Mouse (Mus musculus): ENCODE data around the gene Ndufaf8.
A peak's percentile ranks its signal among the peaks of the same experiment; 100 is the strongest.

The Ndufaf8 gene

DNA sequence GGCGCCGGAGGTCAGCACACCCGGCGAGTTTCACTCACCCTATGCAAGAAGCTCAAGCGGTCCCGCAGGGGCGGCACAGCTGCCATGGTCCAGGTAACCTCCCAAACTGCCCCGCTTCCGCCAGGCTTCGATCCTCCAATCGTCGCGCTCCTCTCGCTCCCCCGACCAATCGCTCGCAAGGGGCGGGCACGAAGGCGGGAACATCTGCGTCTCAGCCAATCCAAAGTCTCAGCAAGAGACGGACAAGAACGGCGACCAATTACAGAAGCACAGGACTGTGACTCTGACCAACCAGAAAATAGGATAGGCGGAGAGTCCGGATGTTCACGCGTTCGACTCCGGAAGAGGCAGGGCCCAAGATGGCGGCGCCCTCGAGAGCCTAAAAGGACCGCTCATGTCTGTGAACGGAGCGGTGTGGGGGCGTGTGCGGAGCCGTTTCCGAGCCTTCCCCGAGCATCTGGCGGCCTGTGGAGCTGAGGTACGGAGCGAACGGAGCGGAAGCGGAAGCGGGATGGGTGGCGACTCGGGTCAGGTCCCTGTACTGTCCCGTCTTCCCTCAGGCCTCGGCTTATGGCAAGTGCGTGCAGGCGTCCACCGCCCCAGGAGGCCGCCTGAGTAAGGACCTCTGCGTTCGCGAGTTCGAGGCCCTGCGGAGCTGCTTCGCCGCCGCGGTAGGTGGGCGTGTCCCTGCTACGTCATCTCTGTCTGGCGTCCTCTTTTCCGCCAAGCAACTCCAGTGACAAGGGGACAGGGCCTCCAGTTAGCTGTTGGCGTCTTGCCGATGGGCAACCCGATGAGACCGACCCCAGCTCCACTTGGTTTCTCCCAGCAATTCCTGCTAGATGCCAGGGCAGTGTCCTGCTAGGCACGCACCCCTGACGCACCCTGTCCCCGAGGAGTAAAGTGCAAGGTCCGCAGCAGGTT lies at the start of gene Ndufaf8, which contains the start of gene Tepsin:
Ndufaf8 (plus strand) TSS at position 341 of the 924 bp plus-strand sequence.
Tepsin (minus strand) TSS at position 144 of the 924 bp plus-strand sequence.
- DNase-seq (ENCODE audit: low spot score) = peak; percentile 97

DNA sequence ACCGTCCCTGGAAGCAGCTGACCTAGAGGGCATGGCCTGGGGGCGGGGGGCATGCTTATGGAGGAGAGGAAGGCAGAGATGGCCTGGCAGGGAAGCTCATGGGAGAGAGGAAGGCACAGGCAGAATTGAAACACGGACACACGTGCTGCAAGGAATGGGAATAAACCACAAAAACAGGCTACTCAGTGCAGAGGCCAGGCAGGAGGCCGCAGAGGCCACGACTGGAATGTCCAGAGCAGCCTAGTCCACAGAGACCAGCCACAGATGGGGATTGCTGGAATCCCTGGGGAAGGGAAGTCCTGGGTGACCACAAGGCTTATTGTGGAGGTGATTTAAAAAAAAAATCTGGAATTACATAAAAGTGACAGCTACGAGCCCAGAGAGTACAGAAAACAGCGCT lies 49.7 kb upstream of the Ndufaf8 start:
- DNase-seq (ENCODE audit: low spot score) = no peak

GRCm38 (mm10) chr11:120051124-120051811 lies 47.5 kb upstream of the Ndufaf8 start:
- DNase-seq (ENCODE audit: low spot score) = no peak

- DNase-seq (ENCODE audit: low spot score) = no peak
Observed at GRCm38 (mm10) chr11:120052274-120052673, 46.5 kb upstream of the Ndufaf8 start.

GRCm38 (mm10) chr11:120053846-120054245 lies 44.9 kb upstream of the Ndufaf8 start:
- no peak for DNase-seq (ENCODE audit: low spot score)

DNA sequence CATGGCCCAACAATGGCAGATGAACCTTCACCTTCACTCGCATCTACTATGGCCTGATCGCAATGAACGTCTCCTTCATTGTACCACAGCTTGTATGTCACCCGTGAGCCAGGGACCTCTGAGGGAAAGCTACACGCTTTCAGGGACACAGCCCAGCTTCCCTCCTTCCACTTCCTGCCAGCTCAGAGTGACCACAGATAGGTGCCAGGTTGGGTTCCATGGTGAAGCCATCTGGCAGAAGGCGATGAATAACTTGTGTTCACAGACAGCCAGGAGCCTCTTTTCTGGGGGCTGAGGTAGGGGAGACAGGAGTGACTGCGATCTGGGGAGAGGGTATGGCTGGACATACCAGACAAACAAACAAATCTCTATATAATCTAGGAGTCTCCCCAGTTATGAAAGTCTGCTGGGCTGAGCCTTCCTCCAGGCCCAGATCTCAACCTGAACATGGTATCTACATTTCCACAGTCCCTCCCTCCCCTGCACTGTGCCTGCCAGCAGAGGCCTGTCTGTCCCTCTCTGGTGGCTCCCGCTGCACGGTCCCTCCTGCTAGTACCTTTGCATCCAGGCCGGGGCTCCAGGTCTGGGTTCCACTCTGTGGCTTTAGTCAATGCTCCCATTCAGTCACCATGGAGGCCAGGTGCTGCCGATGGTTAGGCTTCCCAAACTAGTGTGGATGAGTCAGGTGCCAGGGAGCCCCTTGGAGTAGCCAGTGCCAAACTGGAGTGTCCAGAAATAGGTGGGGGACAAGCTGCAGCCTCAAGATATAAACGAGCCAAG lies 42.6 kb upstream of the Ndufaf8 start:
- DNase-seq (ENCODE audit: low spot score) = no peak

GRCm38 (mm10) chr11:120060634-120061033 lies 38.1 kb upstream of the Ndufaf8 start:
- no peak for DNase-seq (ENCODE audit: low spot score)

- no peak for DNase-seq (ENCODE audit: low spot score)
Observed at GRCm38 (mm10) chr11:120063326-120063725, 35.4 kb upstream of the Ndufaf8 start.

DNA sequence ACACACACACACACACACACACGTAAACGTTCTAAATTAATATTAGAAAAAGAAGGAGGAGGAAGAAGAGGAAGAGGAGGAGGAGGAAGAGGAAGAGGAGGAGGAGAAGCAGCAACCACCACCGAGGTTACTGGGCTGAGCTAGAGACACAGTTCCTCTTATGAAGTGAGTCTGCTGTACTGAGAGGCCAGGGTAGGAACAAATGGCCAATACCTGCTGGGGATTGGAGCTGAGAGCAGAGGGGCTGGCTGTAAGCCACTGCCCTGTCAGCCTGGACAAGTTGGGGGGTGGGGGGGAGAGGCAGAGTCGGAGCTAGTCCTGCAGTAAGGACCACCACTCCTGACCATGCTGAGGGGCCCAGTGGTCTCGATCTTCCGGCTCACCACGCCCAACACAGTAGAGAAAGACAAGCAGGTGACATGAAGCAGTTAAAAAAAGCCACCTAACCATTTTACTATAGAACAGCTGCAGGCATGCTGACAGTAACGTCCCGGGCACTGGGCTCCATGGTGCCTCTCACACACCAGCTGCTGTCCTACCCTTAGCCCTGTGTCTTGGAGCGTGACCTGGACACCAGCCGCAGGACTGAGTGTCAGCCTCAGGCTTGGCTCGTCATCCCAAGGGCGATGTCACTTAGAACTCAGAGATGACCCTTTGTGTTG lies 34.6 kb upstream of the Ndufaf8 start:
- no peak for DNase-seq (ENCODE audit: low spot score)

GRCm38 (mm10) chr11:120064668-120065040 lies 34.1 kb upstream of the Ndufaf8 start:
- no peak for DNase-seq (ENCODE audit: low spot score)

- DNase-seq (ENCODE audit: low spot score) = peak; percentile 85
Observed at GRCm38 (mm10) chr11:120065291-120065690, 33.4 kb upstream of the Ndufaf8 start.

DNA sequence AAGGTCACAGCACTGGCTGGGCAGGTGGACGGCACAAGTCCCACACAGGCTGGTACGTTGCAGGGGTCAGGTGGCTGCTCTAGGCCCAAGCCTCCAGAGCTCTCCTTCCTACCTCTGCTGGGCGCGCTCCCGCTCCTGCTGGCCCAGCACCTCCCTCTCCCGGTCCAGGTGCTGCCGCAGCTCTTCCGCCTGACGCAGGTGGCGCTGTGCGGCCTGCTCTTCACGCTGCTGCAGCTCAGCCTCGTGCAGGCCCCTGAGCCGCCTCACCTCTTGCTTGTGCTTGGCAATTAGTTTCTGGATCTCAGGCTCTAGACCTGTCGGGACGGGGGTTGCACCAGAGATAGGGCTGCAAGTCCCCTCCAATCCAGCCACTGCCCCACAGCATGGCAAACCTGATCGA lies 30.9 kb upstream of the Ndufaf8 start:
- no peak for DNase-seq (ENCODE audit: low spot score)

DNA sequence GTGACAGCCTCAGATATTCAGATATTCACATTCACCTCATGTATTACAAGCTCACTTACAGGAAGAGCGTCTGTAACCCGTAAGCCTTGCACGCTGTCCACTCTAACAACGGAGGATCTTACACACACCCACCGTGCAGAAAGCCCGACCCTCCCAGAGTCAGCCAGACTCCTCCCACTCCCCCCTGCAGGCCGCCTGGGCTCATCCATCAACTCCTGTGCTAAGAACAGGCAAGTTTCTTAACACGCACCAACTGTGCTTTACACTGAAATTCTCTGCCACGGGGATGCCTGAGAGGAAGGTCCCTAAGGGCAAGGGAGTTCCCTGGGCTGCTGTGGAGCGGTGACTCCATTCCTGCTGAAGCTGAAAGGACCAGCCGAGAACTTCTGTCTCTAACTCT lies 29.5 kb upstream of the Ndufaf8 start:
- no peak for DNase-seq (ENCODE audit: low spot score)

- DNase-seq (ENCODE audit: low spot score) = no peak
Observed at GRCm38 (mm10) chr11:120070286-120070930, 28.3 kb upstream of the Ndufaf8 start.

DNA sequence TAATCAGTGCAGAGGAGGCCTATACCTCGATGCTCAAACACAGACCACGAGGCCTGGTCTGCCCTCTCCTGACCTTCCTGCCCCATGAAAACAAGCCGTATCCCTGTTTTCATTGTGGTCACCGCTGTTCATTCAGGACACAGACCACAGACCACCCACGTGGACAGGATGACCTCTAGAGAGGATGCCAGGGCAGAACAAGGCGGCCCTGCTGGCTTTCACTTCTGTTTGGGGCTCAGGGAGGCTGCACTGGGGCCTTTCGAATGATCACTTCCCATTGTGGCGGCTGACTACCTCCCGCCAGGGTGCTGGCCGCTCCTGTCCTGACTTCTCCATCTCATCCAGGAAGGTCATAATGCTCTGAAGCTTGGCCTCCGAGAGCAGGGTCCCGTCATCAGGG lies 27.7 kb upstream of the Ndufaf8 start:
- DNase-seq (ENCODE audit: low spot score) = no peak

DNA sequence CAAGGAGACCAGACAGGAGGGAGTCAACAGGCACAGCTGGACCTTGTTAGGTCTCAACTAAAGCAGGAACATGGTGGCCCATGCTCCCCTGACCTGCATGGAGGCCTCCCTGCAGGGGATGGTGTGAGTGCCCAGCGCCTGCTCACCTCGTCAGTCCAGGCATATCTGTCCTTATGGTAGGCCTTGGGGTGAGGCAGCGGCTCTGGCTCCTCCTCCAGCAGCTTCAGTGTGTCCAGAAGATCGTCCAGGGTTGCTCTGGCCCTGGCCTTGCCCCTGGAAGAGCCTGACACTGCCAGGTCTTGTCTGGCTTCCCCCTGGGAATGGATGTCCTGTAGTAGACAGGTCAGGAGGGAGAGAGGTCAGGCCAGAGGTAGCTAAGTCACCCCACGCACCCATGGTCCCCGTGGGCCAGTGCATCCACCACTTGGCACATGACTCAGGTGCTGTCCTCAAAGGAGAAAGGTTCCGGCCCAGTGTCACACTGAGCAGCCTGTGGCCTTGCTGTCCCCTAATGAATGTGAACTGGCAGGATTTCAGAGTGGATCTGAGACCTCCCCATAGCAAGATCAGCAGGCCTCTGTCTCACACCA lies 26.9 kb upstream of the Ndufaf8 start:
- no peak for DNase-seq (ENCODE audit: low spot score)

- DNase-seq (ENCODE audit: low spot score) = no peak
Observed at GRCm38 (mm10) chr11:120072986-120073647, 25.6 kb upstream of the Ndufaf8 start.

DNA sequence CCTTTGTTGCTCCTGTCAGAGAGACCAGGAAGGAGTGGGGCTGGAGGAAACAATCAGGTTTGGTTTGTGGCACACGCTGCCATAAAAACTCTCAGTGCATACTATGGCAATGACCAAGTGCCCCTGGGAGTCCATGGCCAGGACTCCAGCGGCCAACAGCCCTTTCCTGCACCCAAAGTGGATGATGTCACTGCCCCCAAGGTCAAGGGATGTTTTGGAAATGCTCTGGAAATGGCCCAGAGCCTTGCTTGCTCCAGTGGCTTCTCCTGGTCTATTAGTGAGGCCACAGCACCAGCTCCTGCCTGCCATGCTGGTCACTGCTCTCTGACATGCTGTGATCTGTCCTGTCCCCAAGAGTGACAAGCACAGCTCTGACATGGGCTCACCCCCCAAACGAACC lies 22.5 kb upstream of the Ndufaf8 start:
- DNase-seq (ENCODE audit: low spot score) = no peak

DNA sequence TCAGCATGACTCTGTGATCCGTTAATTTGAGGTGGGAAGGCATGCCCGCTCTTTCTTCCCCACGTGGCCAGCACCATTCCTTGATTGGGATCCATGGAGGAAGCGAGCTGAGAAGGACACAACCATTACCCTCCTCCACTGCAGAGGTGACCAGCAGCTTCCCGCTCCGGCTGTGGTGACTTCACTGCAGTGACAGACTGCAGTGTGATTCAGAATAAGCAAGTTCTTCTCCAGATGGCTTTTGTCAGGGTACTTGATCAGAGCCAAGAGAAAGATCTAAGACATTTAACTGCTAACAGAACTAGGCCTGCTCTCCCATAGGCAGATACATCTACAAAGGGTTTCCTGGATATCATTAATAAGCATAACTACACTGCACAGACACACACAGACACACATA lies 18.4 kb upstream of the Ndufaf8 start:
- no peak for DNase-seq (ENCODE audit: low spot score)

GRCm38 (mm10) chr11:120085891-120086627 lies 12.7 kb upstream of the Ndufaf8 start:
- DNase-seq (ENCODE audit: low spot score) = peak; percentile 63

Measured in testis, postnatal 10 days (tissue).